Mouse (Mus musculus) neural tube, embryonic 11.5 days (tissue): ENCODE measurements around the gene Wt1. TPM values are rescaled to one million over a fixed set of nuclear protein-coding genes. Genes with fewer than 3 reads are reported as not detected.
A peak's percentile ranks its signal among the peaks of the same experiment; 100 is the strongest.

Experiments used
- ATAC-seq: fragments of 200-750 bp; cut with Nextera tagmentation; 2 replicates; pipeline ENCODE4 v1.8.0; 2017; ENCODE audit warnings: moderate number of reproducible peaks, mild to moderate bottlenecking, moderate TSS enrichment, moderate library complexity; ENCODE audit not compliant: insufficient read depth, low FRiP score, low TSS enrichment
- DNase-seq: peaks from one replicate; pipeline ENCODE4 v3.0.0-alpha.2; 2015; ENCODE audit warnings: low spot score
- H3K27ac ChIP-seq: fragments of 300-500 bp; sonication (generic); 2 replicates; pipeline ENCODE4 v1.5.1; 2014; ENCODE audit warnings: low read depth, mild to moderate bottlenecking, low read length
- H3K27me3 ChIP-seq: fragments of 300-500 bp; sonication (generic); 2 replicates; pipeline ENCODE4 v1.6.1; 2014; ENCODE audit warnings: mild to moderate bottlenecking, low read length, mixed read lengths; ENCODE audit not compliant: control insufficient read depth, insufficient read depth
- H3K36me3 ChIP-seq: fragments of 300-500 bp; sonication (generic); 2 replicates; pipeline ENCODE4 v1.6.1; 2014; ENCODE audit warnings: mild to moderate bottlenecking, low read length, moderate library complexity, mixed read lengths; ENCODE audit not compliant: control insufficient read depth, insufficient read depth
- H3K4me1 ChIP-seq: fragments of 300-500 bp; sonication (generic); 2 replicates; pipeline ENCODE4 v1.6.1; 2014; ENCODE audit warnings: low read length, mixed read lengths; ENCODE audit not compliant: control insufficient read depth, insufficient read depth
- H3K4me2 ChIP-seq: fragments of 300-500 bp; sonication (generic); 2 replicates; pipeline ENCODE4 v1.6.1; 2014; ENCODE audit warnings: low read depth, mild to moderate bottlenecking, moderate library complexity
- H3K4me3 ChIP-seq: fragments of 300-500 bp; sonication (generic); 2 replicates; pipeline ENCODE4 v1.5.1; 2014; ENCODE audit warnings: low read depth, low read length
- H3K9ac ChIP-seq: fragments of 300-500 bp; sonication (generic); 2 replicates; pipeline ENCODE4 v1.6.1; 2014; ENCODE audit warnings: mild to moderate bottlenecking, low read length
- H3K9me3 ChIP-seq: fragments of 300-500 bp; sonication (generic); 2 replicates; pipeline ENCODE4 v1.6.1; 2016; ENCODE audit warnings: low read length; ENCODE audit not compliant: control insufficient read depth
- WGBS: fragments of 180-500 bp; shearing (Covaris S2); extraction: QIAGEN DNeasy Blood & Tissue Kit; methylation state at CpG from one replicate; pipeline ENCODE4 v1.1.7; 2014; 5-methylcytosine and 5-hydroxymethylcytosine counted together
- polyA plus RNA-seq: library from polyadenylated mRNA; unstranded; fragments of >200 nt; fragmentation: Nextera tagmentation; extraction: Ambion mirVana; gene quantifications from 2 replicates; pipeline ENCODE4 v1.2.1, GENCODE M21; 2014

Wt1 gene
- polyA plus RNA-seq, 1 experiment from 2014 or later, result 1.3 TPM

- DNase-seq (peak; percentile 62), ATAC-seq (no peak)
- no peak overlapping the region for H3K9ac ChIP-seq
- H3K4me1 ChIP-seq, result peaks cover 9% of the 10 kb centered on the region
- peak overlapping the region; percentile 35 for H3K4me2 ChIP-seq
- H3K27me3 ChIP-seq, result peaks cover 79% of the 10 kb centered on the region
- no peaks in the 10 kb centered on the region for H3K9me3 ChIP-seq
- H3K27ac ChIP-seq, result no peak overlapping the region
- peak overlapping the region; percentile 22; the same call in 1 of the 2 replicates for H3K4me3 ChIP-seq
- H3K36me3 ChIP-seq, result no peaks in the 10 kb centered on the region
- under 1% methylated on average over 27 of the region's 27 CpGs for WGBS
Observed at GRCm38 (mm10) chr2:105122886-105123285, 3.4 kb upstream of the Wt1 start.

GRCm38 (mm10) chr2:105123431-105123830 lies 2.9 kb upstream of the Wt1 start:
- no peak for DNase-seq
- 2% methylated on average over 8 of the region's 8 CpGs for WGBS

GRCm38 (mm10) chr2:105123881-105124280 lies 2.4 kb upstream of the Wt1 start:
- H3K4me2 ChIP-seq, result no peak overlapping the region
- H3K9me3 ChIP-seq, result no peaks in the 10 kb centered on the region
- H3K4me3 ChIP-seq, result no peak overlapping the region
- peaks cover 82% of the 10 kb centered on the region for H3K27me3 ChIP-seq
- peaks cover 9% of the 10 kb centered on the region for H3K4me1 ChIP-seq
- DNase-seq, result peak; percentile 42
- H3K9ac ChIP-seq, result no peak overlapping the region
- H3K27ac ChIP-seq, result no peak overlapping the region
- under 1% methylated on average over 9 of the region's 9 CpGs for WGBS
- no peak for ATAC-seq
- no peaks in the 10 kb centered on the region for H3K36me3 ChIP-seq

More at GRCm38 (mm10) chr2:105123431-105123830, 2.9 kb upstream of the Wt1 start:
- Histone ChIP-seq H3K36me3 (no peaks in the 10 kb centered on the region), H3K4me1 (peaks cover 9% of the 10 kb centered on the region), H3K9ac (no peak overlapping the region), H3K27ac (no peak overlapping the region), H3K4me2 (no peak overlapping the region), H3K27me3 (peaks cover 79% of the 10 kb centered on the region), H3K4me3 (no peak overlapping the region), H3K9me3 (no peaks in the 10 kb centered on the region)
- no peak for ATAC-seq

DNA sequence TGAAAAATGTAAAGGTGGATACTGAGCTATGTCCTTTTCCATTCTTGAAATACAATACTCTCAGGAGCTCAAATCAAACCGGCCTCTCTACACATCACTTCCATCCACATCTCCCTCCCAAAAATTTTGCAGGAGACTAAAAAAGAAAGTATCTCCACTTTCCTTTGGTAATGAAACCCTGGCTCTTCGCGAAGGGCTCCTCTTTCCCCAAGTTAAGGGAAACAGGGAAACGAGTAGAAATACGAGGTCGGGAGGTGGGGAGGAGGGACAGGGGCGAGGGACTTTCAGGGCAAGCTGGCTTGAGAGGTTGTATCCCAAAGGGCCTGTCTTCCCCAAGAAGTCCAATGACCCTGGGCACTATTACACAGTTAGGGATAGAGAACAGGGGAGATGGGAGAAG lies 1.9 kb upstream of the Wt1 start:
- no peak for DNase-seq
- WGBS, result 2% methylated on average over 7 of the region's 7 CpGs
- peaks cover 9% of the 10 kb centered on the region for H3K4me1 ChIP-seq
- ATAC-seq, result no peak
- H3K36me3 ChIP-seq, result no peaks in the 10 kb centered on the region
- H3K27ac ChIP-seq, result no peak overlapping the region
- H3K27me3 ChIP-seq, result peaks cover 84% of the 10 kb centered on the region
- no peaks in the 10 kb centered on the region for H3K9me3 ChIP-seq
- H3K9ac ChIP-seq, result no peak overlapping the region
- no peak overlapping the region for H3K4me2 ChIP-seq
- H3K4me3 ChIP-seq, result no peak overlapping the region

DNA sequence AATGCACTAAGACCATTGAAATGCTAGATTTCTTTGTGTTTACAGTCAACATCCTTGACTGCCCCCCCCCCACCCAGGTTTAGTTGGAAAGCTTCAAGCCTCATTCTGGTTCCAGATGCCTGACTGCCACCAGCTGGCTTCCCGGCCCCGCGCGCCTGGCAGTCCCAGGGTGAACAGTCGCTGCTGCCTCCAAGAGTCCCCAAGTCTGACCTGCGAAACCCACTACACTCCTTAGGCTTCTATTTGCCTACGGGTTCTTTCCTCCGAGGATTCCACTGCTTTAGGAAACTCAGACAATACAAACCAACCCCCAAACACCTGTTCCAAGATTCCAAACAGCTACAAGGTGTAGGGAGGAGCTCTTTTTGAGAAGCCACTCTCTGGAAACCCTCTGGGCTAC lies 1.1 kb upstream of the Wt1 start:
- 4% methylated on average over 8 of the region's 8 CpGs for WGBS
- Histone ChIP-seq H3K9ac (no peak overlapping the region), H3K9me3 (no peaks in the 10 kb centered on the region), H3K36me3 (no peaks in the 10 kb centered on the region), H3K4me3 (no peak overlapping the region), H3K27ac (no peak overlapping the region), H3K4me1 (peaks cover 9% of the 10 kb centered on the region), H3K4me2 (no peak overlapping the region), H3K27me3 (peaks cover 90% of the 10 kb centered on the region)
- ATAC-seq (no peak), DNase-seq (no peak)

DNA sequence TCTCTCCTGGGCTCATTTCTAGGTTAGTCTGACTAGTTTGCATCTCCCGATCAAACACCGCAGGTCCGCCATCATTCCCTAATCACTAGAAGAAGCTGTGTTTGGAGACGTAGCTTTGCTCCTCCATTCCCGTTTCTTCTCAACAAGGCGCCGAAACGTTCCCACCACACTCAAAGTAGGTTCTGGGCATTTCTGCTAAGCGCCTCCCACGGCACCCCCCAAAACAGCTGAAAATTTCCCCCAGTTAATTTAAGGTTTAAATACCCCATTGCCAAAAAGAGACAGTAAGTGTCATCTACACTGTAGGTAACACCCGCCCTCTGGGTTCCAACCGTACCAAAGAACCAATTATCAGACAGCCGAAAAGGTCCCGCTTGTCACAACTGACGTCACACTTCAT lies 688 bp upstream of the Wt1 start:
- Histone ChIP-seq H3K27me3 (peaks cover 90% of the 10 kb centered on the region), H3K36me3 (no peaks in the 10 kb centered on the region), H3K27ac (no peak overlapping the region), H3K9ac (no peak overlapping the region), H3K4me2 (no peak overlapping the region), H3K4me3 (no peak overlapping the region), H3K4me1 (peaks cover 9% of the 10 kb centered on the region), H3K9me3 (no peaks in the 10 kb centered on the region)
- 2% methylated on average over 15 of the region's 15 CpGs for WGBS
- DNase-seq (no peak), ATAC-seq (no peak)

DNA sequence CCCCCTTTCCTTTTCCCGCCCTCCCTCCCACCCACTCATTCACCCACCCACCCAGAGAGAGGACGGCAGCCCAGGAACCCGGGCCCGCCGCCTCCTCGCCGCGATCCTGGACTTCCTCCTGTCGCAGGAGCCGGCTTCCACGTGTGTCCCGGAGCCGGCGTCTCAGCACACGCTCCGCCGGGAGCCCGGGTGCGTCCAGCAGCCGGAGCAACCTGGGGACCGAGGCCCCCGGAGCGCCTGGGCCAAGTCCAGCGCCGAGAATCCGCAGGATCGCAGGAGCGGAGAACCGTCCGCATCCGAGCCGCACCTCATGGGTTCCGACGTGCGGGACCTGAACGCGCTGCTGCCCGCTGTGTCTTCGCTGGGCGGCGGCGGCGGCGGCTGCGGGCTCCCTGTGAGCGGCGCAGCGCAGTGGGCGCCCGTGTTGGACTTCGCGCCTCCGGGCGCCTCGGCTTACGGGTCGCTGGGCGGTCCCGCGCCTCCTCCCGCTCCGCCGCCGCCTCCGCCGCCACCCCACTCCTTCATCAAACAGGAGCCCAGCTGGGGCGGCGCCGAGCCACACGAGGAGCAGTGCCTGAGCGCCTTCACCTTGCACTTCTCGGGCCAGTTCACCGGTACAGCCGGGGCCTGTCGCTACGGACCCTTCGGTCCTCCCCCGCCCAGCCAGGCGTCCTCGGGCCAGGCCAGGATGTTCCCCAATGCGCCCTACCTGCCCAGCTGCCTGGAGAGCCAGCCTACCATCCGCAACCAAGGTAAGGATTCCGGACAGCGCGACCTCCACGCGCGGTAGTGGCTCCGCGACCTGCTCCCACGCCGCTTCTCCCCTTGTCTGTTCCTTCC lies 582 bp downstream of the Wt1 start:
- H3K4me3 ChIP-seq, result peak overlapping the region; percentile 20
- 0% methylated on average over 87 of the region's 92 CpGs for WGBS
- DNase-seq (peak; percentile 52), ATAC-seq (peak; percentile 6; the same call in 1 of the 2 replicates)
- H3K9ac ChIP-seq, result no peak overlapping the region
- H3K9me3 ChIP-seq, result no peaks in the 10 kb centered on the region
- peaks cover 8% of the 10 kb centered on the region for H3K4me1 ChIP-seq
- peak overlapping the region; percentile 30 for H3K4me2 ChIP-seq
- H3K27ac ChIP-seq, result no peak overlapping the region
- H3K36me3 ChIP-seq, result no peaks in the 10 kb centered on the region
- H3K27me3 ChIP-seq, result peaks cover 94% of the 10 kb centered on the region

- no peaks in the 10 kb centered on the region for H3K36me3 ChIP-seq
- peaks cover 96% of the 10 kb centered on the region for H3K27me3 ChIP-seq
- no peak overlapping the region for H3K9ac ChIP-seq
- H3K4me3 ChIP-seq, result no peak overlapping the region; the same call in 1 of the 2 replicates
- DNase-seq (peak; percentile 55), ATAC-seq (no peak)
- no peaks in the 10 kb centered on the region for H3K9me3 ChIP-seq
- H3K4me2 ChIP-seq, result no peak overlapping the region
- WGBS, result under 1% methylated on average over 52 of the region's 52 CpGs
- peaks cover 5% of the 10 kb centered on the region for H3K4me1 ChIP-seq
- H3K27ac ChIP-seq, result no peak overlapping the region
Observed at GRCm38 (mm10) chr2:105127531-105128480, 1.5 kb downstream of the Wt1 start.
